Mouse (Mus musculus) erythroblast, adult 5-6 weeks (primary cell): Measurements from ENCODE around the gene Tut1. TPM values are rescaled to one million over a fixed set of nuclear protein-coding genes. Genes with fewer than 3 reads are reported as not detected.

Experiments used
- ATAC-seq: replicated peaks from 2 replicates; pipeline ENCODE4 v1.8.0; 2016; ENCODE audit warnings: moderate number of reproducible peaks, mild to moderate bottlenecking, moderate TSS enrichment, inconsistent platforms; ENCODE audit not compliant: poor library complexity, low FRiP score, severe bottlenecking
- total RNA-seq, 2 experiments: library from RNA; stranded (forward) in 1 of 2; stranded (reverse) in 1 of 2; fragments of 150-400 nt in 1 of 2; fragments of 200-764, 138-1000 nt in 1 of 2; gene quantifications; 2 replicates each; pipeline versions ENCODE4 v1.2.3 to v1.2.4; 2015 to 2017; ENCODE audit warnings: low replicate concordance in 2 of 2

The Tut1 gene
- 1.0 and 2.7 TPM in 2 replicates for total RNA-seq (2015; ENCODE audit: low replicate concordance)
- 2.3 and 6.8 TPM in 2 replicates for total RNA-seq (2017; ENCODE audit: low replicate concordance)

GRCm38 (mm10) chr19:8953135-8954039 is at the start of gene Tut1:
Gene Tut1, plus strand, starts transcription at chr19:8953847.
- ATAC-seq: peak; percentile 97

- ATAC-seq: no peak
Measured at GRCm38 (mm10) chr19:8908531-8908930, 45.1 kb upstream of the Tut1 start.

- ATAC-seq: no peak
Measured at GRCm38 (mm10) chr19:8911810-8912209, 41.8 kb upstream of the Tut1 start.

GRCm38 (mm10) chr19:8914212-8914611 is 39.4 kb upstream of the Tut1 start:
- ATAC-seq: no peak

- no peak for ATAC-seq
Measured at GRCm38 (mm10) chr19:8919000-8919399, 34.6 kb upstream of the Tut1 start.

GRCm38 (mm10) chr19:8919684-8920072 is 34.0 kb upstream of the Tut1 start:
- no peak for ATAC-seq

- peak; percentile 92 for ATAC-seq
Measured at GRCm38 (mm10) chr19:8920073-8920736, 33.4 kb upstream of the Tut1 start, which contains the start of gene B3gat3. Gene B3gat3, plus strand, starts transcription at chr19:8920374.

GRCm38 (mm10) chr19:8920836-8921291 is 32.8 kb upstream of the Tut1 start:
- ATAC-seq: peak; percentile 73

- ATAC-seq: no peak
Measured at GRCm38 (mm10) chr19:8921741-8922140, 31.9 kb upstream of the Tut1 start.

GRCm38 (mm10) chr19:8926766-8927165 is 26.9 kb upstream of the Tut1 start:
- no peak for ATAC-seq

GRCm38 (mm10) chr19:8927891-8928525 is 25.6 kb upstream of the Tut1 start:
- no peak for ATAC-seq

- ATAC-seq: no peak; the same call in 1 of the 2 replicates
Measured at GRCm38 (mm10) chr19:8928689-8929223, 24.9 kb upstream of the Tut1 start.

- peak; percentile 84 for ATAC-seq
Measured at GRCm38 (mm10) chr19:8929224-8930088, 24.2 kb upstream of the Tut1 start, which contains the start of the genes Rom1 and Eml3. Gene Rom1, minus strand, starts transcription at chr19:8929356. Gene Eml3, plus strand, starts transcription at chr19:8929552.

- ATAC-seq: no peak
Measured at GRCm38 (mm10) chr19:8930117-8930516, 23.5 kb upstream of the Tut1 start.

GRCm38 (mm10) chr19:8930771-8931170 is 22.9 kb upstream of the Tut1 start:
- no peak for ATAC-seq

GRCm38 (mm10) chr19:8936736-8937135 is 16.9 kb upstream of the Tut1 start:
- no peak for ATAC-seq

- no peak for ATAC-seq
Measured at GRCm38 (mm10) chr19:8940526-8941133, 13.0 kb upstream of the Tut1 start.

GRCm38 (mm10) chr19:8941136-8941514 is 12.5 kb upstream of the Tut1 start:
- no peak; the same call in 1 of the 2 replicates for ATAC-seq
